Mouse (Mus musculus) liver, embryonic 15.5 days (tissue): ENCODE data around the gene S100a3. TPM values are rescaled to one million over a fixed set of nuclear protein-coding genes. Genes with fewer than 3 reads are reported as not detected.

Experiments used
- ATAC-seq: fragments of 200-750 bp; cut with Nextera tagmentation; 2 replicates; pipeline ENCODE4 v1.8.0; 2017; ENCODE audit warnings: moderate number of reproducible peaks, mild to moderate bottlenecking, moderate library complexity; ENCODE audit not compliant: insufficient read depth
- H3K27ac ChIP-seq: fragments of 300-500 bp; sonication (generic); replicated peaks from 2 replicates; pipeline ENCODE4 v1.5.1; 2015; ENCODE audit warnings: mild to moderate bottlenecking, inconsistent platforms
- H3K27me3 ChIP-seq: fragments of 300-500 bp; sonication (generic); 2 replicates; pipeline ENCODE4 v1.6.1; 2015; ENCODE audit warnings: mild to moderate bottlenecking, inconsistent platforms
- H3K36me3 ChIP-seq: fragments of 300-500 bp; sonication (generic); replicated peaks from 2 replicates; pipeline ENCODE4 v1.6.1; 2015; ENCODE audit warnings: moderate library complexity, mild to moderate bottlenecking, inconsistent platforms
- H3K4me1 ChIP-seq: fragments of 300-500 bp; sonication (generic); replicated peaks from 2 replicates; pipeline ENCODE4 v1.6.1; 2015; ENCODE audit warnings: inconsistent platforms
- H3K4me2 ChIP-seq: fragments of 300-500 bp; sonication (generic); 2 replicates; pipeline ENCODE4 v1.6.1; 2015; ENCODE audit warnings: moderate library complexity, mild to moderate bottlenecking, inconsistent platforms
- H3K4me3 ChIP-seq: fragments of 300-500 bp; sonication (generic); replicated peaks from 2 replicates; pipeline ENCODE4 v1.5.1; 2015; ENCODE audit warnings: mild to moderate bottlenecking, inconsistent platforms
- H3K9ac ChIP-seq: fragments of 300-500 bp; sonication (generic); 2 replicates; pipeline ENCODE4 v1.6.1; 2015; ENCODE audit warnings: moderate library complexity, mild to moderate bottlenecking, inconsistent platforms
- H3K9me3 ChIP-seq: fragments of 300-500 bp; sonication (generic); replicated peaks from 2 replicates; pipeline ENCODE4 v1.6.1; 2016; ENCODE audit warnings: inconsistent platforms
- WGBS: fragments of 180-500 bp; shearing (Covaris S2); methylation state at CpG from one replicate; pipeline ENCODE4 v1.1.7; 2015; ENCODE audit warnings: mixed read lengths; ENCODE audit not compliant: insufficient replicate concordance; 5-methylcytosine and 5-hydroxymethylcytosine counted together
- polyA plus RNA-seq: library from polyadenylated mRNA; unstranded; fragments of >200 nt; fragmentation: Nextera tagmentation; extraction: Ambion mirVana; gene quantifications from 2 replicates; pipeline ENCODE4 v1.2.1, GENCODE M21; 2015

Gene S100a3
- polyA plus RNA-seq, 1 experiment from 2014 or later: not detected

DNA sequence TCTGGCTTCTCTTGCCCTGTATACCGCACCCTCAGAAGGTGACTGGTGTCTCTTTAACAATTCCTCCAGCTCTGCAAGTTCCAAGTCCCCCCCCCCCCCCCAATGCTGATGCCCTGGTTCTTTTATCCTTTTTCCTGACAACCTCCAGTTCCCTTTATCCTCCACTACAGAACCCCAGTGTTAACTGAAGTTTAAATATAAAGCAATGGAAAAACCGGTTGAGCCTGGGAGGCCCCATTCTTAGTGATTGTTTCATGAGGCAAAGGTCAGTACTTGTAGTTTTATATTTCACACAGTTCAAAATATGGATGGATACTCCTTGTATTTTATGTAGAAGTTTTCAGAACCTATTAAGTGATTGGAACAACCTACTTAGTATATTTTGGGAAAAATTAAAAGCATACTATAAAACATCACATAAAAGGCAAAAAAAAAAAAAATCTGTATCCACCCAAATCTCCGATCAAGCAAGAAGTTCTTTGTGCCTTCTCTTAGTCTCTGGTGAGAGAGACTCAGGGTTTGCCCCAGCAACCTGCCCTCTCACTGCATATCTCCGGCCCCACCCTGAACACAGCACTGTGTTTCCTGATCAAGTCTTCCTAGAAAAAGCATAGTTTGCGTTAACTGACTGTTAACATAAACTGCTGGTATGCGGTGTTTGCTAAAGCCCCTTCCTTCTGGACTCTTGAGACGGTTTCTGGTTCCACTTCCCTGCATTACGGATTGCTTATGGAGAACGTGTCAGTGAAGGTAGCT, 66.1 kb downstream of the S100a3 start:
- H3K9ac ChIP-seq: no peak overlapping the region

DNA sequence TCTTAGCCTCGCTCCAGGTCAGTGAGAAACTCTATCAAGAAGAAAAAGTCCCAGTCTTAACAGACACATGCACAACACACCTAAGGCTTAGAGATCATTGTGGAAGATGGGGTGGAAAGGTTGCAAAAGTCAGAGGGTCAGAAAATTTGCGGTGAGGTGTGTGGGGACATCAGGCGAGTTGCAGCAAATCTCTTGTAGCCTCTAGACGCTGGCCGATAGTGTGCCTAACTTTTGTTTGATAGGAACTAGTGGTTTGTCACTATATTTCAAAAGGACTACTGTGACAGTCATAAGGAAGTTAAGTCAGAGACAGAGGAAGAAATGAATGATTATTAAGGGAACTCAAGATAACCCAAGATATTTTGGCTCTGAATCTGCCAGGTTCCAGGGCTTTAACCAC, 67.0 kb downstream of the S100a3 start:
- 61% methylated on average over 5 of the region's 5 CpGs for WGBS
- Histone ChIP-seq H3K27me3 (no peaks in the 10 kb centered on the region), H3K4me1 (peaks cover 3% of the 10 kb centered on the region; the same call in 1 of the 2 replicates), H3K27ac (no peak overlapping the region), H3K9me3 (no peaks in the 10 kb centered on the region), H3K9ac (no peak overlapping the region), H3K4me3 (no peak overlapping the region), H3K36me3 (no peaks in the 10 kb centered on the region), H3K4me2 (no peak overlapping the region)
- ATAC-seq: no peak

More for the DNA sequence above, 66.1 kb downstream of the S100a3 start:
- Histone ChIP-seq H3K36me3 (no peaks in the 10 kb centered on the region), H3K9me3 (no peaks in the 10 kb centered on the region), H3K27me3 (no peaks in the 10 kb centered on the region), H3K4me1 (peaks cover 3% of the 10 kb centered on the region; the same call in 1 of the 2 replicates), H3K4me2 (no peak overlapping the region), H3K27ac (no peak overlapping the region), H3K4me3 (no peak overlapping the region)
- WGBS: 50% methylated on average over 9 of the region's 9 CpGs
- ATAC-seq: no peak

GRCm38 (mm10) chr3:90627807-90628206, 67.4 kb downstream of the S100a3 start:
- Histone ChIP-seq H3K27me3 (no peaks in the 10 kb centered on the region), H3K9me3 (no peaks in the 10 kb centered on the region), H3K4me2 (no peak overlapping the region), H3K36me3 (no peaks in the 10 kb centered on the region), H3K27ac (no peak overlapping the region), H3K4me3 (no peak overlapping the region), H3K4me1 (peaks cover 3% of the 10 kb centered on the region; the same call in 1 of the 2 replicates), H3K9ac (no peak overlapping the region)
- ATAC-seq: no peak
- 45% methylated on average over 4 of the region's 4 CpGs for WGBS

GRCm38 (mm10) chr3:90629298-90629697, 68.9 kb downstream of the S100a3 start:
- Histone ChIP-seq H3K36me3 (no peaks in the 10 kb centered on the region), H3K27ac (no peak overlapping the region), H3K9ac (no peak overlapping the region), H3K4me2 (no peak overlapping the region), H3K4me3 (no peak overlapping the region), H3K4me1 (peaks cover 3% of the 10 kb centered on the region; the same call in 1 of the 2 replicates), H3K9me3 (no peaks in the 10 kb centered on the region), H3K27me3 (no peaks in the 10 kb centered on the region)
- ATAC-seq: no peak
- 56% methylated on average over 2 of the region's 2 CpGs for WGBS

- H3K4me1 ChIP-seq: peaks cover 3% of the 10 kb centered on the region; the same call in 1 of the 2 replicates
- no peaks in the 10 kb centered on the region for H3K27me3 ChIP-seq
- WGBS: 46% methylated on average over 2 of the region's 2 CpGs
- no peak for ATAC-seq
- no peak overlapping the region for H3K9ac ChIP-seq
- no peaks in the 10 kb centered on the region for H3K36me3 ChIP-seq
- no peaks in the 10 kb centered on the region for H3K9me3 ChIP-seq
- no peak overlapping the region for H3K4me3 ChIP-seq
- H3K27ac ChIP-seq: no peak overlapping the region
- no peak overlapping the region for H3K4me2 ChIP-seq
Measured at GRCm38 (mm10) chr3:90631984-90632383, 71.6 kb downstream of the S100a3 start.

DNA sequence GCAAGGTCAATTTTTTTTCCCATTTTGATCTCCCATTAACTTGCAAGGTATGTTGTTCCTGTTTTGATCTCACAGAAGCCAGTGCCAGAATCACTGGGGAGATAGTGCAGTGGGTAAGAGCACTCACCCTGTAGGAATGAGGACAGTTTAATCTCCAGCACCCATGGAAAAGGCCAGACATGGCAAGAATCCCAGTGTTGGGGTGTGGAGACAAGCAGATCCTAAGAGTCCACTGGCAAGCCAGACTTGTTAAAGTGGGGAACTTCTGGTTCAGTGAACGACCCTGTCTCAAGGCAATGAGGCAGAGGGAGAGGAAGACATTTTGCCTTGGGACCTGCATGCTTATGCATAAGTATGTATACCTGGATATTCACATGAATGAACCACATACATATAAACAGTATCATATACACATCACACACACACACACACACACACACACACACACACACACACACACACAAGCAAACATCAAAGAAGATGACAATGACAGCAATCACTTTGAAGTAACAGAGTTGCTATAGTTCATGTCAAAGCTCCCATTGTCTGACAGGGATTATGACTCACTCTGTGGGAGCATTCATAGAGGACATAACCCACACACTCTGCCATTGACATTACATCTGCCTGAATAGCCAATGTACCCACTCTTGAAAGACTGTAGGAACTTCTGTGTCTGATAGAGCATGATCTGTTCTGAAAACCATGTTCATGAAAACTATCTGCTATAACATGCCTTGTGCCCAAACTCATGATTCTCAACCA, 78.3 kb downstream of the S100a3 start:
- no peak for ATAC-seq
- 47% methylated on average over 1 of the region's 1 CpGs for WGBS
- H3K4me1 ChIP-seq: no peaks in the 10 kb centered on the region
- H3K27ac ChIP-seq: no peak overlapping the region
- H3K4me3 ChIP-seq: no peak overlapping the region
- no peaks in the 10 kb centered on the region for H3K9me3 ChIP-seq
- no peaks in the 10 kb centered on the region for H3K36me3 ChIP-seq
- no peak overlapping the region for H3K4me2 ChIP-seq
- no peak overlapping the region for H3K9ac ChIP-seq
- H3K27me3 ChIP-seq: no peaks in the 10 kb centered on the region

- Histone ChIP-seq H3K9me3 (no peaks in the 10 kb centered on the region), H3K4me3 (no peak overlapping the region), H3K27ac (no peak overlapping the region), H3K27me3 (no peaks in the 10 kb centered on the region), H3K4me2 (no peak overlapping the region), H3K36me3 (no peaks in the 10 kb centered on the region), H3K4me1 (no peaks in the 10 kb centered on the region), H3K9ac (no peak overlapping the region)
- 40% methylated on average over 7 of the region's 7 CpGs for WGBS
- ATAC-seq: no peak
Measured at GRCm38 (mm10) chr3:90639511-90640154, 79.3 kb downstream of the S100a3 start.

GRCm38 (mm10) chr3:90640981-90641380, 80.6 kb downstream of the S100a3 start:
- no peak for ATAC-seq
- H3K9ac ChIP-seq: no peak overlapping the region
- no peaks in the 10 kb centered on the region for H3K27me3 ChIP-seq
- 57% methylated on average over 7 of the region's 7 CpGs for WGBS
- H3K9me3 ChIP-seq: no peaks in the 10 kb centered on the region
- H3K27ac ChIP-seq: no peak overlapping the region
- H3K4me1 ChIP-seq: no peaks in the 10 kb centered on the region
- no peaks in the 10 kb centered on the region for H3K36me3 ChIP-seq
- H3K4me2 ChIP-seq: no peak overlapping the region
- H3K4me3 ChIP-seq: no peak overlapping the region

DNA sequence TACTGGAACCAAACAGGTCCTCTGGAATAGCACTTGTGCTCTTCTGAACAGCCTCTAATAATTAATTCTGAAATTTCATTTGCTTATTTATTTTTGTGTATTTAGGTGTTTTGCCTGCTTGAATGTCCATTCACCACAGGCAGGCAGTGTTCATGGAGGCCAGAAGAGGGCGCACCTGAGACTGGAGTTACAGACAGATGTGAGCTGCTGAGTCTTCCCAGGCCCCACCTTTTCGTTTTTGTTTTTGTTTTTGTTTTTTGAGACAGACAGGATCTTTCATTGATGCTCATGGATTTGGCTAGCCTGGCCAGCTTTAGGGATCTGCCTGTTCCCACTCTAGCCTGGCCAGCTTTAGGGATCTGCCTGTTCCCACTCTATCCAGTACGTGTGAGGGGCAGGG, 83.8 kb downstream of the S100a3 start:
- 32% methylated on average over 3 of the region's 3 CpGs for WGBS
- Histone ChIP-seq H3K9me3 (no peaks in the 10 kb centered on the region), H3K27ac (no peak overlapping the region), H3K9ac (no peak overlapping the region), H3K27me3 (no peaks in the 10 kb centered on the region), H3K36me3 (no peaks in the 10 kb centered on the region), H3K4me1 (no peaks in the 10 kb centered on the region), H3K4me2 (no peak overlapping the region), H3K4me3 (no peak overlapping the region)
- ATAC-seq: no peak

- WGBS: 47% methylated on average over 1 of the region's 1 CpGs
- H3K4me3 ChIP-seq: no peak overlapping the region
- H3K36me3 ChIP-seq: no peaks in the 10 kb centered on the region
- no peaks in the 10 kb centered on the region for H3K27me3 ChIP-seq
- H3K27ac ChIP-seq: no peak overlapping the region
- no peak overlapping the region for H3K9ac ChIP-seq
- H3K4me2 ChIP-seq: no peak overlapping the region
- H3K4me1 ChIP-seq: no peaks in the 10 kb centered on the region
- H3K9me3 ChIP-seq: no peaks in the 10 kb centered on the region
- no peak for ATAC-seq
Measured at GRCm38 (mm10) chr3:90647291-90647690, 86.9 kb downstream of the S100a3 start.

DNA sequence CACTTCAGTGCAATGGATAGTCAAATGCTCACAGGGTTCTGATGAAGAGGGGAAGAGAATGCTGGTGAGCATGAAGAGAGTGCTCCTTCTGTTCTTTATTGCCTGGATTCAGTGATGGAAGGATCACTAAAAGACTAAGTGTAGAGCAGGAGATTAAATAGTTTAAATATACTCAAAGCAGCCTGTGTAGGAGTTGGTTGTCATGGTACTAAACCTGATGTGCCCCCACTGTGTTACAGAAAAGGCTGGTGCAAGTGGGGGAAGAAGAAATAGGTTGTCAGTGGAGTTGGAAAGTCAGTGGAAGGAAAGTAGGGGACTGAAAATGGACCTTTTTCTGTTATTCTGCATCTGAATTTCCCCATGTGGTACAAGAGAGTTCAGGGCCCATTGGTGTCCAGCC, 88.6 kb downstream of the S100a3 start:
- no peak overlapping the region for H3K4me3 ChIP-seq
- no peaks in the 10 kb centered on the region for H3K9me3 ChIP-seq
- no peak overlapping the region for H3K27ac ChIP-seq
- H3K4me2 ChIP-seq: no peak overlapping the region
- ATAC-seq: no peak
- no peak overlapping the region for H3K9ac ChIP-seq
- no peaks in the 10 kb centered on the region for H3K4me1 ChIP-seq
- no peaks in the 10 kb centered on the region for H3K36me3 ChIP-seq
- no peaks in the 10 kb centered on the region for H3K27me3 ChIP-seq
